Mouse (Mus musculus) liver, adult 2 months (tissue): ENCODE measurements at regions not wholly inside any gene's neighbourhood (a gene's known extent, or its start where the extent isn't known, plus 50 kb on each side); places are given as distances from the start of the nearest gene placed in this dataset.

ENCODE experiments used
- DNase-seq: peaks from one replicate; pipeline ENCODE4 v3.0.0-alpha.2; 2011; ENCODE audit warnings: low read depth, low spot score; ENCODE audit errors: extremely low read depth
- H3K27ac ChIP-seq: fragments of 200-500 bp; replicated peaks from 2 replicates; pipeline ENCODE4 v1.5.1; 2012; ENCODE audit warnings: low read depth, mild to moderate bottlenecking, control low read depth, inconsistent platforms, low read length; ENCODE audit not compliant: insufficient read depth
- H3K27me3 ChIP-seq: fragments of 200-500 bp; 2 replicates; pipeline ENCODE4 v1.6.1; 2012; ENCODE audit warnings: mild to moderate bottlenecking, moderate library complexity, low read length, inconsistent platforms; ENCODE audit not compliant: control insufficient read depth, insufficient read depth
- H3K36me3 ChIP-seq: fragments of 200-500 bp; 2 replicates; pipeline ENCODE4 v1.6.1; 2012; ENCODE audit warnings: low read length, inconsistent platforms; ENCODE audit not compliant: control insufficient read depth, insufficient read depth
- H3K4me1 ChIP-seq: fragments of 200-500 bp; 2 replicates; pipeline ENCODE4 v1.6.1; 2011; ENCODE audit warnings: low read length; ENCODE audit not compliant: control insufficient read depth, insufficient read depth
- H3K4me3 ChIP-seq: fragments of 200-500 bp; 2 replicates; pipeline ENCODE4 v1.5.1; 2011; ENCODE audit warnings: low read depth, mild to moderate bottlenecking, control low read depth, low read length, moderate library complexity; ENCODE audit not compliant: insufficient read depth
- H3K79me2 ChIP-seq: fragments of 200-500 bp; 2 replicates; pipeline ENCODE4 v1.6.1; 2012; ENCODE audit warnings: inconsistent platforms, mild to moderate bottlenecking, low read length, moderate library complexity; ENCODE audit not compliant: control insufficient read depth, insufficient read depth
- H3K9ac ChIP-seq: fragments of 200-500 bp; 2 replicates; pipeline ENCODE4 v1.6.1; 2012; ENCODE audit warnings: low read depth, mild to moderate bottlenecking, control low read depth, inconsistent platforms, low read length
- CTCF ChIP-seq: fragments of 200-500 bp; IDR thresholded peaks from 2 replicates; pipeline ENCODE4 v1.5.1; 2011; ENCODE audit warnings: low read depth, low read length, control low read depth
- POLR2A ChIP-seq: fragments of 200-500 bp; IDR thresholded peaks from 2 replicates; pipeline ENCODE4 v1.6.1; 2011; ENCODE audit warnings: low read length, control low read depth; ENCODE audit not compliant: insufficient read depth; ENCODE audit errors: extremely low read depth
- WGBS: fragments of 180-500 bp; shearing (Covaris S2); methylation state at CpG from one replicate; pipeline ENCODE4 v1.1.7; 2018; 5-methylcytosine and 5-hydroxymethylcytosine counted together

GRCm38 (mm10) chr7:117268096-117268495 is 112.7 kb upstream of the Xylt1 start:
- H3K9ac ChIP-seq = no peak overlapping the region

GRCm38 (mm10) chr7:117269263-117269897 is 111.4 kb upstream of the Xylt1 start:
- Histone ChIP-seq H3K36me3 (no peaks in the 10 kb centered on the region), H3K9ac (no peak overlapping the region), H3K27ac (no peak overlapping the region), H3K27me3 (no peaks in the 10 kb centered on the region; the same call in 1 of the 2 replicates), H3K4me3 (no peak overlapping the region), H3K79me2 (no peaks in the 10 kb centered on the region), H3K4me1 (no peaks in the 10 kb centered on the region)
- WGBS = 79% methylated on average over 10 of the region's 10 CpGs
- no peak for DNase-seq
- TF ChIP-seq POLR2A = no peak
- TF ChIP-seq CTCF = no peak

More at GRCm38 (mm10) chr7:117268096-117268495, 112.7 kb upstream of the Xylt1 start:
- H3K4me1 ChIP-seq = no peaks in the 10 kb centered on the region
- 86% methylated on average over 7 of the region's 7 CpGs for WGBS
- H3K27me3 ChIP-seq = no peaks in the 10 kb centered on the region; the same call in 1 of the 2 replicates
- H3K27ac ChIP-seq = no peak overlapping the region
- TF ChIP-seq CTCF = no peak
- no peak for TF ChIP-seq POLR2A
- H3K4me3 ChIP-seq = no peak overlapping the region
- H3K79me2 ChIP-seq = no peaks in the 10 kb centered on the region
- DNase-seq = no peak
- no peaks in the 10 kb centered on the region for H3K36me3 ChIP-seq

- H3K27ac ChIP-seq = no peak overlapping the region
- WGBS = 43% methylated on average over 6 of the region's 6 CpGs
- H3K9ac ChIP-seq = no peak overlapping the region
- peaks cover 7% of the 10 kb centered on the region; the same call in 1 of the 2 replicates for H3K27me3 ChIP-seq
- H3K79me2 ChIP-seq = no peaks in the 10 kb centered on the region
- no peak overlapping the region for H3K4me3 ChIP-seq
- TF ChIP-seq POLR2A (no peak), CTCF (no peak)
- H3K4me1 ChIP-seq = no peaks in the 10 kb centered on the region; the same call in 1 of the 2 replicates
- peak; percentile 33 for DNase-seq
- no peaks in the 10 kb centered on the region for H3K36me3 ChIP-seq
Observed at GRCm38 (mm10) chr7:117278388-117278961, 102.3 kb upstream of the Xylt1 start.

GRCm38 (mm10) chr7:117282194-117282593 is 98.6 kb upstream of the Xylt1 start:
- no peak for DNase-seq
- no peak overlapping the region for H3K9ac ChIP-seq
- H3K4me3 ChIP-seq = no peak overlapping the region
- H3K27ac ChIP-seq = no peak overlapping the region
- no peaks in the 10 kb centered on the region for H3K36me3 ChIP-seq
- no peak for TF ChIP-seq POLR2A
- no peak for TF ChIP-seq CTCF
- H3K79me2 ChIP-seq = no peaks in the 10 kb centered on the region
- peaks cover 3% of the 10 kb centered on the region for H3K4me1 ChIP-seq
- 79% methylated on average over 1 of the region's 1 CpGs for WGBS
- peaks cover 4% of the 10 kb centered on the region; the same call in 1 of the 2 replicates for H3K27me3 ChIP-seq

- 69% methylated on average over 3 of the region's 3 CpGs for WGBS
- Histone ChIP-seq H3K27ac (no peak overlapping the region), H3K9ac (no peak overlapping the region), H3K79me2 (no peaks in the 10 kb centered on the region), H3K4me1 (peaks cover 3% of the 10 kb centered on the region; the same call in 1 of the 2 replicates), H3K36me3 (no peaks in the 10 kb centered on the region), H3K4me3 (no peak overlapping the region), H3K27me3 (peaks cover 4% of the 10 kb centered on the region; the same call in 1 of the 2 replicates)
- TF ChIP-seq POLR2A = no peak
- DNase-seq = no peak
Observed at GRCm38 (mm10) chr7:117285206-117285605, 95.6 kb upstream of the Xylt1 start.

- H3K27me3 ChIP-seq = peaks cover 7% of the 10 kb centered on the region; the same call in 1 of the 2 replicates
- peak; percentile 77 for DNase-seq
Observed at GRCm38 (mm10) chr7:117285985-117286384, 94.8 kb upstream of the Xylt1 start.

More at GRCm38 (mm10) chr7:117285985-117286384, 94.8 kb upstream of the Xylt1 start:
- H3K9ac ChIP-seq = no peak overlapping the region
- TF ChIP-seq POLR2A (no peak), CTCF (no peak)
- no peaks in the 10 kb centered on the region for H3K36me3 ChIP-seq
- 22% methylated on average over 5 of the region's 5 CpGs for WGBS
- H3K79me2 ChIP-seq = no peaks in the 10 kb centered on the region
- H3K4me1 ChIP-seq = peaks cover 3% of the 10 kb centered on the region; the same call in 1 of the 2 replicates
- H3K27ac ChIP-seq = no peak overlapping the region
- H3K4me3 ChIP-seq = no peak overlapping the region
